Mouse (Mus musculus) B cell, adult 2 months (primary cell): ENCODE data around the gene Acadvl.
A peak's percentile ranks its signal among the peaks of the same experiment; 100 is the strongest.

ENCODE experiments used
- DNase-seq, 2 experiments: peaks; one replicate each; pipeline ENCODE4 v3.0.0; 2022

Gene Acadvl

DNA sequence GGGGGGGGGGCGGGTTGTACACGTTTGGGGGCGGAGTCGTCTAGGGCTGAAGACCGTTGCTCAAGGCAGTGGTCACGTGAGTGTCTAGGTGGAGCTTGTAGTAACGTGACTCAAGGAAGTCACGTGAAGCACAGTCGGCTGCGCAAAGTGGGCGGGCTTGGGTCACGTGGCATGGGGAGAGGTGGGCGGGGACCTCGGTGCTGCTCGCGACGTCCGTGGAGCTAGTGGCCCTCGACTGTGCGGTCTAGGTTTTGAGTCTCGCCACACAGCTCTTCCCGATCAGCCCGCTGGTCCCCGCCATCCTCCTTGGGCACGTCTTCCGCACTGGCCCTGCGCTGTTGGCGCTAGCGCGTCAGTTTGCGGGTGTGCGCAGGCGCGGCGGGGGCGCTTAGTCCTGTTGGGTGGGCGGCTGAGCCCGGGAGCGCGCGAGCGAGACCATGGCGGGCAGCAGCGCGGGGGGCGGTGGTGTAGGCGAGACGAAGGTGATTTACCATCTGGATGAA is 14.8 kb downstream of the Acadvl start, which contains the start of gene Dvl2:
Dvl2 (plus strand) TSS at position 200 of the 503 bp plus-strand sequence.
- DNase-seq: peak; percentile 90 to 92

DNA sequence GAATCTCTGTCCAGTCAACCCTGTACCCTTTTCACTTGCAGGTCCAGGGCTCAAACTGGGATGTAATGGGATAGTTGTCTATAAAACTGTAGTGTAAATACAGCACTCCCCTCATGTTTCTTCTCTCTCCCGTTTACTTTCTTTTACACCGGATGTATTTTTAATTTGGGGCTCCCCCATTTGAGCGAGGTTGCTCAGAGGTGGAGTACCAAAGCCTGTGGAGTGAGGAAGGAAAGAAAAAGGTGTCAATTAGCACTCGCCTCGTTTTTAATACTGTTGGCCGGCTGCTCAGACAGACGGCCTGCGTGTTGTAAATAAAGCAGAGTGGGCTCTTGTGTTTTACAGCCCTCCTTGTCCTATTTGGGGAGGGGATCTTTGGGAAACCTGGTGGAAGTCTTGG is 15.5 kb downstream of the Acadvl start:
- DNase-seq: no peak

DNA sequence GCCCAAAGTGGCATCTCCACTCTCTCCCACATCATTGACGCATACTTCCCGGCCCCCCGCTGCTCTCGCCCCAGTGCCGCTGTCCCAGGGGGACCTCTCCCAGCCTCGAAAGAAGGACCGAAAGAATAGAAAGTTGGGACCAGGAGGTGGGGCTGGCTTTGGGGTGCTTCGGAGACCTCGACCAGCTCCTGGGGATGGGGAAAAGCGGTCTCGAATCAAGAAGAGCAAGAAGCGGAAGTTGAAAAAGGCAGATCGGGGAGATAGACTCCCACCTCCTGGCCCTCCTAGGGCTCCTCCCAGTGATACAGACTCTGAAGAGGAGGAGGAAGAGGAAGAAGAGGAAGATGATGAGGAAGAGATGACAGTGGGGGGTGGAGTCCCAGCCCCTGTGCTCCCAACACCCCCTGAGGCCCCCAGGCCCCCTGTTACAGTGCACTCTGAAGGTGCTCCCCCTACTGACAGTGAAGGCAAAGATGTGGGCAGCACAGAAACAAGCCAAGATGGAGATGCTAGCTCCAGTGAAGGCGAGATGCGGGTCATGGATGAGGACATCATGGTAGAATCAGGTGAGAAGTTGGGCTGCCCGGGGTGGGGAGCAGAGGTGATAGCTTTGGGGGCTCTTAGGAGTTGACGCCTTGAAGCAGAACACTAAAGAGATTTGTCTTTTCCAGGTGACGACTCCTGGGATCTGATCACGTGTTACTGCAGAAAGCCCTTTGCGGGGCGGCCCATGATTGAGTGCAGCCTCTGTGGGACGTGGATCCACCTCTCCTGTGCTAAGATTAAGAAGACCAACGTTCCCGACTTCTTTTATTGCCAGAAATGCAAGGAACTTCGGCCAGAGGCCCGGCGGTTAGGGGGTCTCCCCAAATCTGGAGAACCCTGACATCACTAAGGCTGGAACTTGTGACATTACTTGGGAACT is 16.4 kb downstream of the Acadvl start:
- DNase-seq: no peak

DNA sequence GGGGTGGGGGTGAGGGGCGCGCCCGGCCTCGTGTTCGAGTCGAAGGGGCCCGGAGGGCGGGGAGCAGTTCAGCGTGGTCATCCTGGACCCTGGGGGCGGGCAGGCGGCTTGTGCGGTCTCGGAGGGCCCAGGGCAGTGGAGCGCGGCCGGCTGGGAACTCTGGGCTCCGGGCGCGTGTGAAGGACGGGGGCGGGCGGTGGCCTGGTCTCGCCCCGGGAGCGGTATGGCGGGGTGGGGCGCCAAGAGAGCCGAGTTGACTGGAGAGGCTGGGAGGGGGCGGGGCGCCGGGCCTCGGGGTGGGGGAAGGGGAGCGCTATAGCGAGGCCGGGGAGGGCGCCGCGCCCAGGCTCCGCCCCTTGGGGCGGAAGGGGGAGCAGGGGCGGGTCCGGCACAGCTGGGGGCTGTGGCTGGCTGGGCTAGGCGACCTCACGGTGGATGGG is 18.1 kb downstream of the Acadvl start:
- DNase-seq: peak; percentile 86 to 90

DNA sequence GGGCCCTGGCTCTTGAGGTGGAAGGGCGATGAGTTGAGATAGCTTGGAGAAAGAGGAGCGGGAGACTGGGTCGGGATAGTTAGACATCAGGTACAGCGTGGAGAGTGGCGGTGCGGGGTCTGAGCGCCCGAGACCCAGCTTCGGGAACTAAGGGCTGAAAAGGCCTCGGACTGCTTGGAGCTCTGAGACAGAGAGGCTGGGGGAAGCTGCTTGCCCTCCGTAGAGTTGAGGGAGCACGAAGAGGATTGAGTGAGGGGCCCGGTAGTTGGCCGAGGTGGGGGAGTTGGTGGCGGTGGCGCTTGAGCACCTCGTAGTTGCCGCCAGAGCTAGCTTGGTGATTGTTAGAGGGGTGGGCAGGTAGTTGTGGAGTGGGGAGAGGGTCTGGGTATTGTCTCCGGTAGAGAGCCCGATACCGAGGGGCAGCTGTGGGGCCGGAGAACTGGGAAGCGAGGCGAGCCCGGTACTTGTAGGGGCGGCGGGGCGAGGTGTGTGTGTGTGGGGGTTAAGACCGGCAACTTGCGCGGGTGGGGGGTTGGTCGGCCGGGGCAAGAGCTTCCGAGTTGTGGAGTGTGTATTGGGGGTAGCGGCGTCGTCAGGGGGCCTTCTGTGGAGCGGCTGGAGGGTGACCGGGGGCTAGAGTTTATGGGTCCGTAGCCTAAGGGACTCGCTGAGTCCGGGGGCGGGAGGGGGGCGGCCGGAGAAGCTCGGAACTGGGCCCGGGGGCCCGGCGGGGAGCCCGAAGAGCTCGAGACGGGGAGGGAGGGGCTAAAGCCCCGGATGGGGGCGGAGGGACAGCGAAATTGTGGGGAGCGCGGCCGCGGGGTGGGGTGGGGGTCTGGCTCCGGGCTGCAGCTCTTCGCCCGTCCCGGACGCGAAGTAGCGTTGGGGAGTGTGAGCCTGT is 18.8 kb downstream of the Acadvl start:
- DNase-seq: peak; percentile 60 to 62

DNA sequence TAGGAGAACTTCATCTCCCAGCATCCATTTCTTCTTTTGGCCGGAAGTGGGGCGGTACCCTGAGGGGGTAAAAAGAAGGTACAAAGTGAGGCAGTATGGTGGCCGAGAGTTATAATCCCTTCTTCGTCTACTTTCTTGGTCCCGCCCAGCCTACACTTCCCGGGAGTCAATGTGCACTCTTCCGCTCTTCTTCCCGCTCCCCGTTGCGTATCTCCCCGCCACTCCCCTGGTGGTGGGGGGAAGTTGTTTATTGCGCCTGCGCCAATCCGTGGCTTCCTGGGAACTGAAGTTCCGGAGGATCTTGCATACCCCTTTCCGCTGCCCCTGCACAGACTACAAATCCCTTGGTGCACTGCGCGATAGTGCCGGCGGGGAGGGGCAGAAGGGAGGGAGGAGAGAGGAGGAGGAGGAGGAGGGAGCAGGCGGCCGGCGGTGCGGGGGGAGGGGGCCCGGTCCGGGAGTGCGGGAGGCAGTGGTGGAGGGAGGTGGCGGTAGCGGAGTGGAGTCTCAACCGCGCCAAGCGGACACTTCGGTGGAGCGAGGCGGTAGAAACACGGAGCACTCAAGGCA is 19.7 kb downstream of the Acadvl start, which contains the start of gene Phf23:
Phf23 (plus strand) TSS at position 387 of the 570 bp plus-strand sequence.
- peak; percentile 93 to 95 for DNase-seq

DNA sequence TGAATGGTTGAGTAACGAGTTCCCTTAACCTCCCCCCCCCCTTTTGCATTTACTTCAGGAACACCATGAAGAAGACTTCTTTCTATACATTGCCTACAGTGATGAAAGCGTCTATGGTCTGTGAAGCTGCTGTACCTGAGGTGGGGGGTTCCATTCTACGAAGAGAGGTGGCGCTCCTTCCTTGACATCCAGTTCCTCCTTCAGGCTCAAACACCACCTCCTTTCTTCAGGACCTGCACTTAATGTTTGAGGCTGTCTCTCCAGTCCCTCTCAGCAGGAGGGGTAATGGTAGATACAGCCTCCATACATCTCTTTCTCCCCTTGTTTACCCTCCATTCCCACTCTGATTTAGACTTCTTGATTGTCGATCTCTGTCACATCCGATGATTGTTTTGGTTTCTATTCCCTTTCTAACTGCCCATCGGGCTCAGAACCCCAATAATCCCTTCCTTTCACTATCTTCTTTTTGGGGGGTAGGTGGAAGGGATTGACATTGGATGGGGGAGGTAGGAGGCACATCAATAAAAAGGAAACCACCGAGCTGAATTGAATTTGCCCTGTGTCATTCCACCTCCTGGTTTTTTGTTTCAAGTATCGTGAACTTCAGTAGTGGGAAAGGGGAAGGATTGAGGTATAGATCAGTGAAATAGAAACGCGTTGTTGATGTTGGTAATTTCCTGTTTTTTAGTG is 20.7 kb downstream of the Acadvl start:
- DNase-seq: no peak

DNA sequence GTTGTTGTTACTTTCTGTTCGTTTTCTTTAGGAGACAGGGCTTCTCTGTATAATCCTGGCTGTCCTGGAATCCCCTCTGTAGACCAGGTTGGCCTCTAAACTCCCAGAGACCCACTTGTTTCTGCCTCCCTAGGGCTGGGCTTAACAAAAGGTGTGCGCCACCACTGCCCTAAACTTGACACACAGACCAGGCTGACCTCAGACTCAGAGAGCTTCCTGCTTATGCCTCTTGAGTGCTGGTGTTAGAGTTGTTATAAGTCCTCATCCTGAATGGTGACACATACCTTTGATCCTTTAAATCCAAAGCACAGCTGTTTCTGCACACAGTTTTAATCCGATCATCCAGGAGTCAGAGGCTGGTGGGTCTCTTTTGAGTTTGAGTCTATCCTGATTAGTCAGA is 22.3 kb downstream of the Acadvl start:
- DNase-seq: no peak

DNA sequence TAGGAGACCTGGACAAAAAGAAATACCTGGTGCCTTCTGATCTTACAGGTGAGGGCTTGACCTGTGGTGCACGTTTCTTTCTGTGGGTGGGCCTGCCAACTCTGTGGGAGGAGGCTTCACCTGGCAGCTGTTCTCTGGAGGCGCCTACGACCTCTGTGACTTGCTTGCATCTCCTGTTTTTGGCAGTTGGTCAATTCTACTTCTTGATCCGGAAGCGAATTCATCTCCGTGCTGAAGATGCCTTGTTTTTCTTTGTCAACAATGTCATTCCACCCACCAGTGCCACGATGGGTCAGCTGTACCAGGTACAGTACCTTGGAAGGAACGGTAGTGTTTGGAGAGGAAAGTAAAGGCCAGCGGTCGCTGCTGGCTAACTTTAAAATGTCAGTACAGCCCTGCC is 22.8 kb downstream of the Acadvl start:
- DNase-seq: no peak

DNA sequence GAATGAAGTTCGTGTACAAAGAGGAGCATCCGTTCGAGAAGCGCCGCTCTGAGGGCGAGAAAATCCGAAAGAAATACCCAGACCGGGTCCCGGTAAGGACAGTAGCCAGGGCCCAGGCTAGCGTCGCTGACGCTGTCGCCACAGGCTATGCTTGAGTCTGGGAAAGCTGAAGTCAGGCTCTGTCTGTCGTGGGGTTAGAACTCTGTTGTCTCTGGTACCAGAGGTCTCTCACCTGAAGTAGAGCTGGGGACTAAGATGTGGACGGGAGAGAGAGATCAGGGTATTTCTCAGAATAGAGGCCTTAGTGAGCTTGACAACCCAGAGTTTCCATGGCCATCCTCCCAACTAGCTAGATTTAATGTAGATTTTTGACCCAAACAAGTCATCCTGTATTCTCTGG is 23.5 kb downstream of the Acadvl start:
- DNase-seq: no peak

DNA sequence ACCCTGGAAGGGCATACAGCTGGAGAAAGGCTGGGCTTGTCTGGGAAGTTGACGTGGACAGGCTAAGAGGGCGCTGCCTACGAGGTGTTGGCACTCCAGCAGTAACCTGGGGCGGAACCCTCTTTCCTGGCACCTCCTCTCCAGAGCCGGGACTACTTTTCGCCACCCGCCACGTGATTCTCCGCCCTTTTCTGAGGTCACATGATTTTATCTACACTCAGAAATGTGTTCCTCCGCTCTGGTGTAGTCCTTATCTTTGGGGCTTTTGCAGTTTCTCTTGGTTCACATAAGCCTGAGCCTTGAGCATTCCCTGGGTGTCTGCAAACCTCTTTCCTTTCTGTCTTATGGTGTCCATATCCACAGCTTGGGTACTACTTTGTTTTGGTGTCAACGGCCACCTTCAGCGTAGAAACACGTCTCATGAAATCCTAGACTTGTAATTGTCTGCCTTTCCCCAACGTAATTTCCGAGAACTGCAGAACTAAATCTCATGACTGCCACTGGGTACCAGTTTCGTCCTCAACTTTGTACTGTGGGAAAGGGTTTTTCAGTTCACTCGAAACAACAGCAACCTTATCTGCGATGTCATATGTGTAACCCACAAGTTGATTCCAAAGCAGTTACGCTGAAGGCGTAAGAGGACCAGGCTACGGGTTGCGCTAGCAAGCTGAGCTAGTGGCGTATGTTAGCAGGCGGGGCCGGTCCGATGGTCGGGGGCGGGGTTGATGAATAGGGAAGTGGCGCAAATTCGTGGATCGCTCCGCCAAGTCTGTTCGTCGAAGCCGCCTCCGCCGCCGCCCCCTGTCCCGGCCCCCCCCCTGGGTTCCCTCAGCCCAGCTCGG is 24.1 kb downstream of the Acadvl start, which contains the start of gene Gabarap:
Gabarap (plus strand) TSS at position 294 of the 842 bp plus-strand sequence.
- DNase-seq: peak; percentile 96 to 98

DNA sequence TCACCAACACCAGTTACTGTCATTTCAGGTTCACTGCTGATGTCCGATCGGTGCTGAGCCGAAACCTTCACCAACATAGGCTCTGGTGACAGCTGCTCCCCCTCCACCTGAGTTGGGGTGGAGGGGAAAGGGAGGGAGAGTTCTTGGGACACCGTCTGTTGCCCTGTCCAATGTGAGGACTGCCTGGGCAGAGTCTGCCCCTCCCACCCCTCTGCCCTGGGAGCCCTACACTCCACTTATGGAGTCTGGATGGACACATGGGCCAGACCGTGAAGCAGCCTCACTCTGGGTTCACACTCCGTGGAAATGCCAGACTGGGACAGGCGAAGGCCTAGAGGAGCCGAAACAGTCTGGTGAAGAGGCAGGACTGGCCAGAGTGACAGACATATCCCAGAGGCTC is 25.3 kb downstream of the Acadvl start:
- no peak for DNase-seq

DNA sequence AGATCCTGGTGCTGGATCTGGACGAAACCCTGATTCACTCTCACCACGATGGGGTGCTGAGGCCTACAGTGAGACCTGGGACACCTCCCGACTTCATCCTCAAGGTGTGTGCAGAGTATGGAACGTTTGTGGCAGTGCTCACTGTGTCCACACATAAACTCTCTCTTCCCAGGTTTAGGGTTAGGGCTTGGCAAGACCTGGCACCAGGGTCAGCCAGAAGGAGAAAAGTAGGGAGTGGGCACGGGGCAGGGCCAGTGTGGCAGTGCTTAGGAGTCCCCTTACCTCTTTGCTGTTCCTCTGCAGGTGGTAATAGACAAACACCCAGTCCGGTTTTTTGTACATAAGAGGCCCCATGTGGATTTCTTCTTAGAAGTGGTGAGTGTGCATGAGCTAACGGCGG is 30.8 kb downstream of the Acadvl start:
- DNase-seq: no peak

DNA sequence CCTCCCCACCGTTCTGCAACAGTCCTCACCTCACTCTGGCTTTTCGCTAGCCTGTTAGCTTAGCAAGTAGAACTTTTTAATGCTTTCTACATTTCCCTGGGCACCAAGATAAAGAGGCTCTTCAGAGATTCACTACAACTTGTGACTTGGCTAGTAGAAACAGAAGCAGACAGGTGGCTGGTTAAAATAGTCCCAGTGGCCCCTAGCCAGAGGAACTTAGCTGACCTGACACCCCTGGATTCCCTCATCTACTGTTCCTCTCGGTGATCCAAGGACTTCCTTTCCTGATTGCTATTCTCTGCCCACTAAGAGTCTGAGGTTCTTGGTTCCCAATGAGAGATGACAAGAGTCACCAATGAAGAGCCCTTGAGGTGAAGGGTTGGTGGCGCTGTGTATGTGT is 31.8 kb downstream of the Acadvl start:
- DNase-seq: no peak

DNA sequence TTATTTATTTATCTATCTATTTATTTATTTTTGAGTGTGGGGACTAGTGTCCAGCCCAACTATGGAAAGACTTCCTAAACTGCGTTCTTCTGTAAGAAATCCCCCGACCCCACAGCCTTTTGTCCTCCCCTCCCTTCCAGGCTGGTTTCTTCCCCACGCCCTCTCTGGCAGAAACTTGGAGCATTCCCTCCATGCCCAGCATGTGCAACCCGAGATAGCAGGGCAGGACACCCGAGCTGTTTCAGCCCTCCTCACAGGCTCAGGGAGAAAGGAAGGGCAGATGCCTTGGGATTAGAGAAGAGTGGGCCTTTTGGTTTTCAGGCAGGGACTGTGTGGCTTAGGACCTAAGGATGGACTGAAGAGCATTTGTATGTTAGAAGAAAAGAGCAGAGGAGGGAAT is 32.3 kb downstream of the Acadvl start:
- no peak for DNase-seq

DNA sequence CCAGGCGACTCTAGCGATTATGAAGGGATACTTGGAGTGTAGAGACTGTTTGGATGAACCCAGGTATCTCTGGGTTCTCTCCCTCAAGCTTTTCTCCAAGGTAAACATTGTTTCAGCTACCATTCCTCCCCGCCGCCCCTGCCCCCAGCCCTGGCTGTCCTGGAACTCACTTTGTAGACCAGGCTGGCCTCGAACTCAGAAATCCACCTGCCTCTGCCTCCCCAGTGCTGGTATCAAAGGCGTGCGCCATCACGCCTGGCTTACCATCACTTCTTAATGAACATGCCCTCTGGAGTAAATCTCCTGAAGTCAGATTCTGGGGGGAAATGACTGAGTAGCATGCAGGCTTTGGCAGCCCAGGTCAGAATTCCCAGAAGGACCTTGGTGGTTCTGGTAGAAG is 33.0 kb downstream of the Acadvl start, which contains the start of gene Elp5:
Elp5 (minus strand) TSS at position 293 of the 400 bp plus-strand sequence.
- DNase-seq: no peak

DNA sequence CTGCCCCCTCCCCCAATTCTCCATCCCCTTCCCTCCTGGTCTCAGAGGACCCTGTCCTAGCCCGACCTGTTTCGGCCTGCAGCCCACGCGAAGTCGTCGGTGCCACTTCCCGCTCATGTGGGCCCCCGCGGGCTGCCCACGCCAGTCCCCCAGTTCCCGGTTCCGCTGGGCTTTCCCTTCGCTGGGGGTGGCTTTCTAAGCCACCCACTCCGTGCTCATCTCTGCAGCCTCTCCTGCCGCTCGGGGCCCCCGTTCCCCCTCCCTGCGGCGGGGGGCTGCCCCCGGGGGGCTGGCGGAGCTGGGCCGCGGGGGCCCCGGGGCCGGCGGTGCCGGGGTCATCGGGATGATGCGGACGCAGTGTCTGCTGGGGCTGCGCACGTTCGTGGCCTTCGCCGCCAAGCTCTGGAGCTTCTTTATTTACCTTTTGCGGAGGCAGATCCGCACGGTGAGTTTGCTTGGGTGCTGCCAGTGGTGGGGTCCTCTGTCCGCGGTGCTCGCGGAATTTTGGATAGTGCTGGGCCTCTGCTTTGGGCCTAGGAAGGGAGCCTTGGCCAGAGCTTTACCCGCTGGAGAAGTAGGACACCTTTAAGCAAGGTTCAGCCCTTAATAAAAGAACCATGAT is 34.0 kb downstream of the Acadvl start, which contains the start of gene Ctdnep1:
Ctdnep1 (plus strand) TSS at position 16 of the 622 bp plus-strand sequence.
- no peak for DNase-seq

DNA sequence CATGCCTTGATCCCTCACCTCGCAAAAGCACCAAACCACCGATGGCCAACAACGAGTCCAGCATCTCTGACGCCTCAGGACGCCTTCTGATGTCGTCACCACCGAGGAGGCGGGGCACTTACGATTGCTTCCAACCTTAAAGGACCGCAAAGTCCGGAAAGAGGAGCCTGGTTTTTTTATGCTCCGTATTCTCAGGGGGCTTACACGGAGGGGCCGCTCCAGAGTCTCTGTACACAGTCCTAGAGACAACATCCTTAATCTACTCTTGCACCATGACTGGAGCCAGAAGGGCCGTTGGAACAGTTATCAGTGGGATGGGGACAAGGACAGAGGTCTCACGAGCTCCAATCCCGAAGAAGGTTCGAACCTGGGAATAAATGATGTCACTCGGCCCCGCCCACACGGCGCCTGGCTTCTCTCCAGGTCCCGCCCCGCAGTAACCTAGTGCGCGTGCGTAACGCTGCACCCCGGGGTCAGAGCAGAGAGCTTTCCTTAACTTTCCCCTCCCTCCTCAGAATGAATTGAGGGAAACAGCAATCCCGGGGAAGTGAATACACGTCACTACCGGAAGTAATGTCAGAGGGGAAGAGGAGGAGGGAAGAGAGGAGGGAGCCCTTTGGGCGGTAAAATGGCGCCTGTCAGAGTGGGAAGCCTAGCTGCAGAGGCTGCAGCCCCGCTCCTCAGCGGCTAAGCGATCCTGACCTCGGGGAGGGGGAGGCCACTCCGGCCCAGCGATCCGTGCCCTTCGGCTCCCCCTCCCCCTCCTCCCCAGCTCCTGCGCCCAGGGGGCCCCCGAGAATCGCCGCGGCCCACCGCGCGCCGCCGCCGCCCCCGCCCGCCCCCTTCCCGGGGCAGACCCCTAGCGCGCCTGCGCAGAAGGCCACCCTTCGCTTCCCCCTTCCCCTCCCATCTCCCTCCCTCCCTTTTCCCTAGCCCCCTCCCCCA is 34.7 kb downstream of the Acadvl start:
- DNase-seq: peak; percentile 96 to 97

DNA sequence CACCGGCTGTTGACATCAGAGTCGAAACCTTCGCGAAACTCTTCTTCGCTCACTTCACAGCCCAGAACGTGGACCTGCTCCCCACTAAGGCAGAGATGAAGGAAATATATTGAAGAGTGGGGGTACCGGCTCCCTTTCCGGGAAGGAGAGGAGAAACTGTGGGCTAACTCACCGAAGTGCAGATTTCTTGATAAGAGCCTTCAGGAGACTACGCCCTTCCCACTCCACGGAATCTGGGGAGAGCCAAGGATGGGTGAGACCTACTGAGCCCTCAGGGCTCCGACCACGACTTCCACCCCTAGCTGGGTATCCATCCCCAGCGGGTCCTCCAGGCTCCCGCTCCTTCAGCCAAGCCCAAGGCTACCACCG is 35.4 kb downstream of the Acadvl start:
- no peak for DNase-seq
